ENCODE assay signal across 8 mouse cellular contexts in the genomic region with DNA sequence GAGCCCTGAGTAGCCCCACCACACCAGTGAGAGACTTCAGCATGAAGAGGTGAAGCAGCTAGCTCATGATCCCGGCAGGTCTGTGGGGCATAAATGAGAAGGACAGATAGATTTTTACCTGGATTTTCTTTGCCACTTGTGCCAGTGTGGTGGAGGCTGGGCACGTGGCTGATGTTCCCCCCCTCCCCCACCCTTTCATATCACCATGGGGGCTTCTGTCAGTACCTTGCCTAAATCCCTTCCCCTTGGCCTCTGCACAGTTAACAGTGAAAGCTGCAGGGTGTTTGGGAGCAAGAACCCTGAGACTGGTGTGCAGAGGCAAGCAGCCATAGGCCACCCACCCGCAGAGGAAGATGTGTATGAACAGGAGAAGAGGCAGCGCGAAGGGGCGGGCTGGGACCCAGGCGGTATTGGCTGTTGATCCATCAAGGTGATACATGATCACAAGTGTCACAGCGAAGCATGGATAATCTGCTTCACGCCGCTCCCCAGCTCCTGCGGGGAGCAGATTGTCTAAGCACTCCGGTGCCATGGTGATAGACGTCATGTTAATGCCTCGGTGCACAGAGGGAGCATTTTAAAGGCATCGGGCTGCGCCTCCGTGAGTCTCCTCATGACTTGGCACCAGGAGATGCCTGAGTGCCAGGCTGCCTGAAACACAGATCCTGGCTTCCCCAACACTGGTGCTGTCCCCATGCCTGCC. TPM values are rescaled to one million over a fixed set of nuclear protein-coding genes. Genes with fewer than 3 reads are reported as not detected.
DNase-seq lines count a peak whose midpoint lies in the region; ATAC-seq and TF ChIP-seq lines count a peak whose summit lies in the region.

No protein-coding gene starts in this region.

- H3K4me2 ChIP-seq in hindbrain, embryonic 16.5 days (ENCODE audit: low read length) = peak overlapping the region; percentile 45
- H3K4me2 ChIP-seq in liver, postnatal 0 days (ENCODE audit: low read depth, low read length) = peak overlapping the region; percentile 58

- peak overlapping the region; percentile 92 for H3K4me3 ChIP-seq in megakaryocyte, embryonic 14.5 days (replicated peaks)
- peak overlapping the region; percentile 7 for H3K4me3 ChIP-seq in hindbrain, embryonic 16.5 days (ENCODE audit: low read length)
- peak overlapping the region; percentile 48 for H3K4me3 ChIP-seq in liver, postnatal 0 days (ENCODE audit: low read depth, low read length)
- peak overlapping the region; percentile 28 for H3K4me3 ChIP-seq in small intestine, adult 2 months (ENCODE audit: low read depth, low read length)

- no peak for TF ChIP-seq CTCF in liver, postnatal 0 days (IDR thresholded peaks at IDR 0.05; ENCODE audit: low read depth)
- no peak for TF ChIP-seq CTCF in small intestine, adult 2 months (IDR thresholded peaks at IDR 0.05; ENCODE audit: extremely low read depth, insufficient read length, insufficient replicate concordance, low read depth, low read length)

- 3% methylated on average over 17 of the region's 17 CpGs for WGBS in hindbrain, embryonic 16.5 days
- 34% methylated on average over 17 of the region's 17 CpGs for WGBS in liver, postnatal 0 days (ENCODE audit: insufficient replicate concordance)
- 48% methylated on average over 17 of the region's 17 CpGs for WGBS in small intestine, adult 2 months

- no peak for TF ChIP-seq EP300 in liver, postnatal 0 days (IDR thresholded peaks at IDR 0.05; ENCODE audit: low read depth)

- no peak for TF ChIP-seq POLR2A in small intestine, adult 2 months (IDR thresholded peaks at IDR 0.05; ENCODE audit: low read depth, low read length)

- H3K9ac ChIP-seq in hindbrain, embryonic 16.5 days (ENCODE audit: low read depth, low read length) = peak overlapping the region; percentile 43; the same call in 1 of the 2 replicates
- peak overlapping the region; percentile 26 for H3K9ac ChIP-seq in liver, postnatal 0 days (replicated peaks)

- peaks cover 96% of the 10 kb centered on the region for H3K4me1 ChIP-seq in megakaryocyte, embryonic 14.5 days
- peaks cover 43% of the 10 kb centered on the region for H3K4me1 ChIP-seq in hindbrain, embryonic 16.5 days (ENCODE audit: control insufficient read depth, insufficient read depth, low read depth, low read length)
- peaks cover 17% of the 10 kb centered on the region for H3K4me1 ChIP-seq in liver, postnatal 0 days (ENCODE audit: insufficient read depth)
- H3K4me1 ChIP-seq in small intestine, adult 2 months (ENCODE audit: control insufficient read depth, insufficient read depth, insufficient read length, low read length) = peaks cover 18% of the 10 kb centered on the region

- DNase-seq in embryo, embryonic 9.5 days (ENCODE audit: extremely low spot score) = peak; percentile 36
- DNase-seq in liver, postnatal 0 days = no peak
- DNase-seq in spleen, adult 18-20 months = no peak
- DNase-seq in thymus, postnatal 10 days (ENCODE audit: low spot score in 2 of 2) = no peak

- H3K27ac ChIP-seq in hindbrain, embryonic 16.5 days (ENCODE audit: low read depth, low read length) = no peak overlapping the region
- H3K27ac ChIP-seq in liver, postnatal 0 days (ENCODE audit: low read depth) = peak overlapping the region; percentile 77
- H3K27ac ChIP-seq in small intestine, adult 2 months (ENCODE audit: insufficient read depth, low read depth, low read length) = no peak overlapping the region

- no peaks in the 10 kb centered on the region for H3K9me3 ChIP-seq in megakaryocyte, embryonic 14.5 days
- no peaks in the 10 kb centered on the region for H3K9me3 ChIP-seq in hindbrain, embryonic 16.5 days (ENCODE audit: control insufficient read depth, low read length)
- no peaks in the 10 kb centered on the region for H3K9me3 ChIP-seq in liver, postnatal 0 days (ENCODE audit: low read length)

- ATAC-seq in megakaryocyte, adult 5-6 weeks (ENCODE audit: poor library complexity, severe bottlenecking) = no peak
- ATAC-seq in hindbrain, embryonic 16.5 days = peak; percentile 76
- no peak for ATAC-seq in liver, postnatal 0 days

- no peaks in the 10 kb centered on the region for H3K36me3 ChIP-seq in megakaryocyte, embryonic 14.5 days (replicated peaks; ENCODE audit: low read length)
- H3K36me3 ChIP-seq in hindbrain, embryonic 16.5 days (ENCODE audit: control insufficient read depth, insufficient read depth, low read length) = no peaks in the 10 kb centered on the region
- H3K36me3 ChIP-seq in liver, postnatal 0 days (replicated peaks; ENCODE audit: insufficient read depth, low read length) = no peaks in the 10 kb centered on the region
- no peaks in the 10 kb centered on the region for H3K36me3 ChIP-seq in small intestine, adult 2 months (ENCODE audit: control insufficient read depth, insufficient read depth, low read length)

- peaks cover 18% of the 10 kb centered on the region for H3K27me3 ChIP-seq in megakaryocyte, embryonic 14.5 days (replicated peaks)
- H3K27me3 ChIP-seq in hindbrain, embryonic 16.5 days (replicated peaks; ENCODE audit: control insufficient read depth, insufficient read depth, low read length) = no peaks in the 10 kb centered on the region
- H3K27me3 ChIP-seq in liver, postnatal 0 days (ENCODE audit: insufficient read depth, low read length) = 0 out of 2 replicates have a peak, but pooled peaks cover 5% of the 10 kb centered on the region
- H3K27me3 ChIP-seq in small intestine, adult 2 months (ENCODE audit: control insufficient read depth, insufficient read depth, low read length) = no peaks in the 10 kb centered on the region

RNA-seq across cellular contexts. Expression of gene Nfam1, which starts 1.3 kb away (rescaled TPM):
- polyA plus RNA-seq in megakaryocyte, embryonic 14.5 days (2012; ENCODE audit: insufficient read depth, low replicate concordance) = 3.8 and 7.7 TPM in 2 replicates
- total RNA-seq in megakaryocyte, adult 5-6 weeks (2015) = 159 TPM in 2 replicates
- total RNA-seq in megakaryocyte, adult 5-6 weeks (2017) = 189 and 212 TPM in 2 replicates
- 2.2 and 2.5 TPM in 2 replicates for polyA plus RNA-seq in hindbrain, embryonic 16.5 days (2015; fragmentation: Nextera tagmentation; extraction: Ambion mirVana)
- 9.4 and 10.4 TPM in 2 replicates for polyA plus RNA-seq in liver, postnatal 0 days (2015; fragmentation: Nextera tagmentation; extraction: Ambion mirVana)
- polyA plus RNA-seq in small intestine, adult 2 months (2012; rRNA removed) = 2.1 TPM in 2 replicates

RNA-seq across cellular contexts. Expression of gene Tcf20, which starts 46.8 kb away (rescaled TPM):
- 4.5 and 7.5 TPM in 2 replicates for polyA plus RNA-seq in megakaryocyte, embryonic 14.5 days (2012; ENCODE audit: insufficient read depth, low replicate concordance)
- 40.7 and 46.5 TPM in 2 replicates for total RNA-seq in megakaryocyte, adult 5-6 weeks (2015)
- 75.9 and 85.2 TPM in 2 replicates for total RNA-seq in megakaryocyte, adult 5-6 weeks (2017)
- polyA plus RNA-seq in hindbrain, embryonic 16.5 days (2015; fragmentation: Nextera tagmentation; extraction: Ambion mirVana) = 9.3 TPM in 2 replicates
- polyA plus RNA-seq in liver, postnatal 0 days (2015; fragmentation: Nextera tagmentation; extraction: Ambion mirVana) = 1.6 and 1.8 TPM in 2 replicates
- polyA plus RNA-seq in small intestine, adult 2 months (2012; rRNA removed) = 8.3 and 20.0 TPM in 2 replicates

RNA-seq across cellular contexts. Expression of gene Serhl, which starts 54.9 kb away (rescaled TPM):
- 4.7 and 8.1 TPM in 2 replicates for polyA plus RNA-seq in megakaryocyte, embryonic 14.5 days (2012; ENCODE audit: insufficient read depth, low replicate concordance)
- 36.6 and 46.4 TPM in 2 replicates for total RNA-seq in megakaryocyte, adult 5-6 weeks (2015)
- 27.0 and 34.6 TPM in 2 replicates for total RNA-seq in megakaryocyte, adult 5-6 weeks (2017)
- polyA plus RNA-seq in hindbrain, embryonic 16.5 days (2015; fragmentation: Nextera tagmentation; extraction: Ambion mirVana) = 34.2 and 36.4 TPM in 2 replicates
- polyA plus RNA-seq in liver, postnatal 0 days (2015; fragmentation: Nextera tagmentation; extraction: Ambion mirVana) = 24.2 and 24.3 TPM in 2 replicates
- 51.2 and 133 TPM in 2 replicates for polyA plus RNA-seq in small intestine, adult 2 months (2012; rRNA removed)

Comparison
In these comparisons a context has a peak if more than half of its experiments do, and no peak if none do; other contexts are left out.
1. H3K4me3 ChIP-seq: peak in every context shown above with its lines; median percentile 92 in megakaryocyte, embryonic 14.5 days; 48 in liver, postnatal 0 days; 28 in small intestine, adult 2 months; 7 in hindbrain, embryonic 16.5 days.